Mouse (Mus musculus) large intestine, adult 2 months (tissue): ENCODE measurements at regions not wholly inside any gene's neighbourhood (a gene's known extent, or its start where the extent isn't known, plus 50 kb on each side); places are given as distances from the start of the nearest gene placed in this dataset.

Experiments
- DNase-seq: peaks from one replicate; pipeline ENCODE4 v3.0.0-alpha.2; 2012; ENCODE audit warnings: low read depth, low spot score
- WGBS: fragments of 180-500 bp; shearing (Covaris S2); methylation state at CpG from one replicate; pipeline ENCODE4 v1.1.7; 2018; 5-methylcytosine and 5-hydroxymethylcytosine counted together

GRCm38 (mm10) chr12:16218906-16219305 is 391.9 kb downstream of the Lpin1 start:
- 93% methylated on average over 4 of the region's 4 CpGs for WGBS
- no peak for DNase-seq

GRCm38 (mm10) chr12:16210553-16210952 is 393.8 kb upstream of the Trib2 start:
- no peak for DNase-seq
- 40% methylated on average over 4 of the region's 4 CpGs for WGBS

GRCm38 (mm10) chr12:16210111-16210510 is 393.4 kb upstream of the Trib2 start:
- no peak for DNase-seq

GRCm38 (mm10) chr12:16204941-16205340 is 388.2 kb upstream of the Trib2 start:
- WGBS = 80% methylated on average over 4 of the region's 4 CpGs
- DNase-seq = no peak

More at GRCm38 (mm10) chr12:16210111-16210510, 393.4 kb upstream of the Trib2 start:
- WGBS = 45% methylated on average over 2 of the region's 2 CpGs

GRCm38 (mm10) chr12:16196917-16197316 is 380.2 kb upstream of the Trib2 start:
- 90% methylated on average over 2 of the region's 2 CpGs for WGBS

GRCm38 (mm10) chr12:16191803-16192389 is 375.2 kb upstream of the Trib2 start:
- no peak for DNase-seq
- WGBS = 86% methylated on average over 3 of the region's 3 CpGs

More at GRCm38 (mm10) chr12:16196917-16197316, 380.2 kb upstream of the Trib2 start:
- no peak for DNase-seq

- 38% methylated on average over 3 of the region's 3 CpGs for WGBS
- DNase-seq = no peak
Observed at GRCm38 (mm10) chr12:16190706-16191105, 374.0 kb upstream of the Trib2 start.

GRCm38 (mm10) chr12:16189441-16189840 is 372.7 kb upstream of the Trib2 start:
- DNase-seq = no peak

- no peak for DNase-seq
- WGBS = 71% methylated on average over 12 of the region's 12 CpGs
Observed at GRCm38 (mm10) chr12:16185976-16186515, 369.3 kb upstream of the Trib2 start.

- no peak for DNase-seq
- 53% methylated on average over 14 of the region's 14 CpGs for WGBS
Observed at GRCm38 (mm10) chr12:16185431-16185923, 368.8 kb upstream of the Trib2 start.

GRCm38 (mm10) chr12:16183055-16183454 is 366.3 kb upstream of the Trib2 start:
- 51% methylated on average over 4 of the region's 4 CpGs for WGBS
- no peak for DNase-seq

GRCm38 (mm10) chr12:16181599-16181998 is 364.9 kb upstream of the Trib2 start:
- no peak for DNase-seq
- 86% methylated on average over 5 of the region's 5 CpGs for WGBS

- DNase-seq = no peak
- 83% methylated on average over 2 of the region's 2 CpGs for WGBS
Observed at GRCm38 (mm10) chr12:16179897-16180296, 363.2 kb upstream of the Trib2 start.

- DNase-seq = no peak
- 83% methylated on average over 1 of the region's 1 CpGs for WGBS
Observed at GRCm38 (mm10) chr12:16176326-16176725, 359.6 kb upstream of the Trib2 start.

GRCm38 (mm10) chr12:16172176-16172575 is 355.5 kb upstream of the Trib2 start:
- 81% methylated on average over 2 of the region's 2 CpGs for WGBS
- DNase-seq = no peak

- no peak for DNase-seq
- 79% methylated on average over 5 of the region's 5 CpGs for WGBS
Observed at GRCm38 (mm10) chr12:16171636-16172035, 354.9 kb upstream of the Trib2 start.

- no peak for DNase-seq
- WGBS = 64% methylated on average over 7 of the region's 7 CpGs
Observed at GRCm38 (mm10) chr12:16169781-16170535, 353.2 kb upstream of the Trib2 start.

GRCm38 (mm10) chr12:16167793-16168343 is 351.1 kb upstream of the Trib2 start:
- DNase-seq = no peak
- WGBS = 58% methylated on average over 7 of the region's 7 CpGs

GRCm38 (mm10) chr12:16165126-16165525 is 348.4 kb upstream of the Trib2 start:
- no peak for DNase-seq
- WGBS = 58% methylated on average over 4 of the region's 4 CpGs

GRCm38 (mm10) chr12:16161947-16162346 is 345.2 kb upstream of the Trib2 start:
- DNase-seq = no peak
- 73% methylated on average over 4 of the region's 4 CpGs for WGBS

GRCm38 (mm10) chr12:16157896-16158295 is 341.2 kb upstream of the Trib2 start:
- 72% methylated on average over 7 of the region's 7 CpGs for WGBS
- no peak for DNase-seq
